Mouse (Mus musculus) neutrophil, adult 5-6 weeks (primary cell): ENCODE results near the gene Pdcd1lg2. TPM values are rescaled to one million over a fixed set of nuclear protein-coding genes. Genes with fewer than 3 reads are reported as not detected.

Experiments
- ATAC-seq: fragments of 151-379, 151-347 bp; 2 replicates; pipeline ENCODE4 v1.8.0; 2017; ENCODE audit warnings: mild to moderate bottlenecking, moderate TSS enrichment; ENCODE audit not compliant: insufficient number of reproducible peaks, poor library complexity, low FRiP score, severe bottlenecking; ENCODE audit errors: extremely low read depth
- total RNA-seq: library from RNA; stranded (forward); fragments of 200-1000 nt; gene quantifications from 2 replicates; pipeline ENCODE4 v1.2.3, GENCODE M21; 2017

The Pdcd1lg2 gene
- total RNA-seq, 1 experiment from 2014 or later = 5.8 TPM

- no peak for ATAC-seq
Measured at GRCm38 (mm10) chr19:29376382-29376781, 34.3 kb upstream of the Pdcd1lg2 start.

GRCm38 (mm10) chr19:29379839-29380603 is 30.7 kb upstream of the Pdcd1lg2 start:
- no peak for ATAC-seq

- ATAC-seq = no peak
Measured at GRCm38 (mm10) chr19:29383368-29383767, 27.4 kb upstream of the Pdcd1lg2 start.

- ATAC-seq = no peak
Measured at GRCm38 (mm10) chr19:29384412-29384811, 26.3 kb upstream of the Pdcd1lg2 start.

GRCm38 (mm10) chr19:29384994-29385393 is 25.7 kb upstream of the Pdcd1lg2 start:
- ATAC-seq = peak; percentile 61

GRCm38 (mm10) chr19:29385822-29386221 is 24.9 kb upstream of the Pdcd1lg2 start:
- ATAC-seq = no peak

- no peak for ATAC-seq
Measured at GRCm38 (mm10) chr19:29388818-29389217, 21.9 kb upstream of the Pdcd1lg2 start.

- ATAC-seq = no peak
Measured at GRCm38 (mm10) chr19:29390483-29390882, 20.2 kb upstream of the Pdcd1lg2 start.

GRCm38 (mm10) chr19:29391279-29391678 is 19.4 kb upstream of the Pdcd1lg2 start:
- 0 out of 2 replicates have a peak, but pooled peaks have one; percentile 30 for ATAC-seq

GRCm38 (mm10) chr19:29393333-29393732 is 17.4 kb upstream of the Pdcd1lg2 start:
- ATAC-seq = no peak

- ATAC-seq = no peak
Measured at GRCm38 (mm10) chr19:29394721-29395120, 16.0 kb upstream of the Pdcd1lg2 start.

- ATAC-seq = no peak
Measured at GRCm38 (mm10) chr19:29396353-29396752, 14.4 kb upstream of the Pdcd1lg2 start.

- no peak for ATAC-seq
Measured at GRCm38 (mm10) chr19:29399786-29400185, 10.9 kb upstream of the Pdcd1lg2 start.

- no peak for ATAC-seq
Measured at GRCm38 (mm10) chr19:29400466-29400865, 10.3 kb upstream of the Pdcd1lg2 start.

GRCm38 (mm10) chr19:29402621-29403020 is 8.1 kb upstream of the Pdcd1lg2 start:
- ATAC-seq = no peak

- ATAC-seq = no peak
Measured at GRCm38 (mm10) chr19:29403251-29403650, 7.5 kb upstream of the Pdcd1lg2 start.

- no peak for ATAC-seq
Measured at GRCm38 (mm10) chr19:29405388-29405787, 5.3 kb upstream of the Pdcd1lg2 start.

GRCm38 (mm10) chr19:29406042-29407017 is 4.4 kb upstream of the Pdcd1lg2 start:
- ATAC-seq = no peak

- no peak for ATAC-seq
Measured at GRCm38 (mm10) chr19:29412476-29413420, 2.0 kb downstream of the Pdcd1lg2 start.
